Mouse (Mus musculus): ENCODE measurements around the gene Anxa4.

Anxa4 gene

DNA sequence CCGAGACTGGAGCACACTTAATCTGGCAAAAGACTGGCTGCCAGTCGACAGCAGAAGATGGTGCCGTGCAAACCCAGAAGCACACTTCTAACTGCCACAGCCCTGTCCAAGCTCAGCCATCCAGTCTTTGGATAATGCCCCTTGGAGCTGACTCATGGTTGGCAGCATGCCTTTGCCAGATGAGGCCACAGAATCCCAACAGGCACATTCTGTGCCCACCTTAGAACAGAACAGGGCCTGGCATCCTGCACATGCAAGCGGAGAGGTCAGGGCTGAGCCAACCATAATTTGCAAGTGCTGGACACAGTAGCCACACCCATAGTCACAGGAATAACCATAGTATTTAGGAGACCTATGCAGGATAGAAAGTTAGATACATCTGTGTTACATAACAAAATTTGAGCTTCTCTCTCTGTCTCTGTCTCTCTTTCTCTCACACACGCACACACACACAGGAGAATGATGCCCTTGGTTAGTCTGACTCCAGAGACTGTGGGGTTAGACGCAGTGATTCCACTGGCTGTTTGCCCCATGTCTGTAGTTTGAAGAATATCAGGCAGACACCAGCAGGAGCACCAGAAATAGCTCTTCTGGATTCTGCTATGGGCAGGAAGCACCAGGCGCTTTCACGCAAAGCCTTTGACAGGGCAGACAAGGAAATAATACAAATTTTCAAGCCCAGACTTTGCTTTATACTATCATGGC is 17.2 kb downstream of the Anxa4 start:
- Histone ChIP-seq H3K4me3 (replicated peaks; ENCODE audit: low read length) (no peak overlapping the region), H3K36me3 (ENCODE audit: insufficient read depth, low read length) (no peaks in the 10 kb centered on the region), H3K27me3 (ENCODE audit: insufficient read depth, low read length) (no peaks in the 10 kb centered on the region), H3K4me1 (replicated peaks; ENCODE audit: low read depth, low read length) (peaks cover 56% of the 10 kb centered on the region), H3K9me3 (ENCODE audit: low read length) (no peaks in the 10 kb centered on the region)
- TF ChIP-seq NANOG (IDR thresholded peaks at IDR 0.05; ENCODE audit: borderline replicate concordance, low read length) (no peak), POU5F1 (IDR thresholded peaks at IDR 0.05; ENCODE audit: borderline replicate concordance, low read length) (no peak), CTCF (conservative IDR thresholded peaks at IDR 0.05; ENCODE audit: low read length) (no peak)

DNA sequence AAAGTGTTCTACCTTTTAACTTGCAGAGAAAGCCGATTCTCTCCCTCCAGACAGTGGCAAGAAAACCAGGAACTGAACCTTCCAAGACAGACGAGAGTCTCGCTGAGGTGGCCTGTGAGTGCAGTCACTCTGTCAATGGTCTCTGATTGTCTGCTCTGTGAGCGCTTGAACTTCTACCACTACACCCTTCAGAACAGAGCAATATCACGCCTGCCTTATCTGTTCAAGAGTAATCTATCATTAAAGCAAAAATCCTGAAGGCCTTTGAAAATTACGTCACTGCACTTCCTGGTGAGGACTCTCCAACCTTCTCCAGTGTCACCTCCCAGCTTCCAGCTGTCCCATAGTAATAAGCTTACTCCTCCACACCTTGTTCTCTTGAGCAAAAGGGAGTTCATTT is 18.4 kb downstream of the Anxa4 start:
- no peaks in the 10 kb centered on the region for H3K27me3 ChIP-seq (ENCODE audit: insufficient read depth, low read length)
- H3K4me3 ChIP-seq (replicated peaks; ENCODE audit: low read length) = no peak overlapping the region
- H3K36me3 ChIP-seq (ENCODE audit: insufficient read depth, low read length) = no peaks in the 10 kb centered on the region
- TF ChIP-seq CTCF (conservative IDR thresholded peaks at IDR 0.05; ENCODE audit: low read length) = no peak
- no peak for TF ChIP-seq NANOG (IDR thresholded peaks at IDR 0.05; ENCODE audit: borderline replicate concordance, low read length)
- no peak for TF ChIP-seq POU5F1 (IDR thresholded peaks at IDR 0.05; ENCODE audit: borderline replicate concordance, low read length)
- peaks cover 53% of the 10 kb centered on the region for H3K4me1 ChIP-seq (replicated peaks; ENCODE audit: low read depth, low read length)
- no peaks in the 10 kb centered on the region for H3K9me3 ChIP-seq (ENCODE audit: low read length)

DNA sequence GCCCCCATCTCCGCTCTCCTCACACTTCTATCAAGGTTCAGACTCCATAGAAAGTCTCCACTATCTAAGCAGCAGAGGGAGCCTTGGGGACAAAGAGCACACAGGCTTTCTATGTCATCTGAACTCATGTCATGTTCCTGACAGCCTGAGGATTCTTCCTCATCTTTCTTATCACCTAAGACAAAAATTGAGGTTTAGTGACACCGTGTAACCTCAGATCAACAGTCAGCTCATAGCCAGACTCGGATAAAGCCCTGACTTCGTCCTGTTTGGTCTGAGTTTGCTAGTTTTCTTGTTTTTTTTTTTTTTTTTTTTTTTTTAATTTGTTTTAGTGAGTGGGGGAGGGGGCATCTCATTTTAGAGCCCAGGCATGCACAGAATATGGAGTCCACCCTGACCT is 19.6 kb downstream of the Anxa4 start:
- no peak for TF ChIP-seq NANOG (IDR thresholded peaks at IDR 0.05; ENCODE audit: borderline replicate concordance, low read length)
- TF ChIP-seq POU5F1 (IDR thresholded peaks at IDR 0.05; ENCODE audit: borderline replicate concordance, low read length) = no peak
- TF ChIP-seq CTCF (conservative IDR thresholded peaks at IDR 0.05; ENCODE audit: low read length) = no peak
- H3K27me3 ChIP-seq (ENCODE audit: insufficient read depth, low read length) = no peaks in the 10 kb centered on the region
- peaks cover 42% of the 10 kb centered on the region for H3K4me1 ChIP-seq (replicated peaks; ENCODE audit: low read depth, low read length)
- no peaks in the 10 kb centered on the region for H3K36me3 ChIP-seq (ENCODE audit: insufficient read depth, low read length)
- no peak overlapping the region for H3K4me3 ChIP-seq (replicated peaks; ENCODE audit: low read length)
- no peaks in the 10 kb centered on the region for H3K9me3 ChIP-seq (ENCODE audit: low read length)

DNA sequence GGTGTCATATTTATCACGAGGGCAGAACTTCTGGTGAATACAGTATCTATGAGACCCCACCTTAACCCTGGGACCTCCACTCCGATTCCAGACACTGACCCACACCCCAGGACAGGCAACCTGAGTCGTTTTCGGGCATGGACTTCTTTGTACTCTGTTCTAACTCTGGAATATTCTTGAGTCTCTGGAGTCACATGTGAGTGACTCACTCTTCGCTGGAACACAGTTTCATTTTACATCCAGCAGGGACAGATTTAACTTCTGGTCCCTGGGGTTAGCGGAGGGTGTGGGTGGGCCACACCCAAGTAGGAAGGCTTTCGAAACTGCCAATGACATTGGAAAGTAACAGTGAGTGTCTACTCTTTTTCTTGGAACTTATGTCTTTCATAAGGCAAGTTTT is 20.8 kb downstream of the Anxa4 start:
- H3K36me3 ChIP-seq (ENCODE audit: insufficient read depth, low read length) = no peaks in the 10 kb centered on the region
- H3K4me3 ChIP-seq (replicated peaks; ENCODE audit: low read length) = no peak overlapping the region
- peaks cover 32% of the 10 kb centered on the region for H3K4me1 ChIP-seq (replicated peaks; ENCODE audit: low read depth, low read length)
- no peaks in the 10 kb centered on the region for H3K9me3 ChIP-seq (ENCODE audit: low read length)
- TF ChIP-seq POU5F1 (IDR thresholded peaks at IDR 0.05; ENCODE audit: borderline replicate concordance, low read length) = no peak
- TF ChIP-seq NANOG (IDR thresholded peaks at IDR 0.05; ENCODE audit: borderline replicate concordance, low read length) = no peak
- TF ChIP-seq CTCF (conservative IDR thresholded peaks at IDR 0.05; ENCODE audit: low read length) = no peak
- H3K27me3 ChIP-seq (ENCODE audit: insufficient read depth, low read length) = no peaks in the 10 kb centered on the region

DNA sequence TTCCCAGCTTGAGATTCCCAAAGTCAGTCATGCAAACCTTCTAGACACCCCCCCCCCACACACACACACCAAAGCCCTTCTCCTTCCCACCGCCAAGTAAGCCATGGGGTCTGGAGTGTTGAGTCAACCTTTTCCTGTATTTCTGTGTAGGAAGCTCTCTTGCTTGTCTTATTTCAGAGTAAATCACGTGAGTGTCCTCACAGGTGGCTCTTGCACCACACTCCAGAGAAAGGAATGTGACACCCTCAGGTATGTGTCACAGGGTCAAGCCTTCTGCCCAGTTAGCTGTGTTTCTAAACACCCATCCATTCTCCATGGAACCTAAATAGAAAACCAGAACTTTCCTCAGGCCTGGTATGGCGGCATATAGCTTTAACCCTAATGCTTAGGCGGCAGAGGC is 24.4 kb downstream of the Anxa4 start:
- Histone ChIP-seq H3K4me1 (replicated peaks; ENCODE audit: low read depth, low read length) (peaks cover 27% of the 10 kb centered on the region), H3K9me3 (ENCODE audit: low read length) (no peaks in the 10 kb centered on the region), H3K36me3 (ENCODE audit: insufficient read depth, low read length) (no peaks in the 10 kb centered on the region), H3K27me3 (ENCODE audit: insufficient read depth, low read length) (no peaks in the 10 kb centered on the region), H3K4me3 (replicated peaks; ENCODE audit: low read length) (no peak overlapping the region)
- no peak for TF ChIP-seq POU5F1 (IDR thresholded peaks at IDR 0.05; ENCODE audit: borderline replicate concordance, low read length)
- no peak for TF ChIP-seq NANOG (IDR thresholded peaks at IDR 0.05; ENCODE audit: borderline replicate concordance, low read length)
- TF ChIP-seq CTCF (conservative IDR thresholded peaks at IDR 0.05; ENCODE audit: low read length) = no peak

DNA sequence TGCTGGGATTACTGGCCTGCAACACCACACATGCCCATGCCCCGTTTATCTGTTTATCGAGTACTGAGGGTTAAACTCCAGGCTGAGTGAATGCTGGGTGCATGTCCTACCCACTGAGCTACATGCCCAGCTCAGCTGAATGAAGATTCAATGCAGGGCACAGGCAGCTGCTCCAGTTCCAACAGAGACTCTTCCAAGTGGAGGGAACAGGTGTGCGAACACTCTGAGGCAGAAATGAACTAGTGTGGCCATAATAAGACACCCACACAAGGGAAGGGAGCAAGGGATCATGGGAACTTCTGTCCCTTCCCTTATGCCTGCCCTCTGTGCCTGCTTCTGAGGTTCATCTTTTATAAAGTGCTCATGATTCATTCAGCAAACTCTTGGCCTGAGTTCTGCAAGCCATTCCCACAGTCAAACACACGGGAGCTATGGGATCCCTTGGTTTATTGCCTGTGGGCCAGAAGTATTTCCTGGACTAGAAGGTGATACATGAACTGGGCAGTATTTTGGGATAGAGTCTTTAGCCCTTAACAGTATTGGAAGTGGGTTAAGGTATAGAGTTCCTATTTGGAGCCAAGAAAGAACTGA is 25.1 kb downstream of the Anxa4 start:
- Histone ChIP-seq H3K36me3 (ENCODE audit: insufficient read depth, low read length) (no peaks in the 10 kb centered on the region), H3K9me3 (ENCODE audit: low read length) (no peaks in the 10 kb centered on the region), H3K4me1 (replicated peaks; ENCODE audit: low read depth, low read length) (peaks cover 25% of the 10 kb centered on the region), H3K27me3 (ENCODE audit: insufficient read depth, low read length) (no peaks in the 10 kb centered on the region), H3K4me3 (replicated peaks; ENCODE audit: low read length) (no peak overlapping the region)
- TF ChIP-seq CTCF (conservative IDR thresholded peaks at IDR 0.05; ENCODE audit: low read length) (no peak), POU5F1 (IDR thresholded peaks at IDR 0.05; ENCODE audit: borderline replicate concordance, low read length) (no peak), NANOG (IDR thresholded peaks at IDR 0.05; ENCODE audit: borderline replicate concordance, low read length) (no peak)

DNA sequence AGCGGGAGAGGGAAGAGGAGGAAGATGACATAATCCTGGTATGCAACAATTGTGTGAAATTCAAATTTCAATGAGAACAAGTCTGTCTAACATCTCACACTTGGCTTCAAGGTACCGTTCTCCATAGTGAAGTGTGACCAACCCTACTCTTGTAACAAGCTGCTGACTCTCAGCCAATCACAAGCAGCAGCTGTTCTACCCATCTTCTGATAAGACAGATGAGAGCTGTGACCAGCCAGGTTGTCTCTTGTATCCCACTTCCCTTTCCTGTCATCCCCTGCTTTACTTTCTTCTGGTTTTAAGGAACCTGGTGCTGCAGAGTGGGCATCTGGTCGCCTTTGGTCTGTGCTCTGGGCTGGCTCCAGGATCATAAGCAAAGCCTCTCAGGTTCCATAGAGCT is 25.9 kb downstream of the Anxa4 start:
- peaks cover 17% of the 10 kb centered on the region for H3K4me1 ChIP-seq (replicated peaks; ENCODE audit: low read depth, low read length)
- no peaks in the 10 kb centered on the region for H3K36me3 ChIP-seq (ENCODE audit: insufficient read depth, low read length)
- H3K27me3 ChIP-seq (ENCODE audit: insufficient read depth, low read length) = no peaks in the 10 kb centered on the region
- no peak overlapping the region for H3K4me3 ChIP-seq (replicated peaks; ENCODE audit: low read length)
- TF ChIP-seq CTCF (conservative IDR thresholded peaks at IDR 0.05; ENCODE audit: low read length) (no peak), NANOG (IDR thresholded peaks at IDR 0.05; ENCODE audit: borderline replicate concordance, low read length) (no peak), POU5F1 (IDR thresholded peaks at IDR 0.05; ENCODE audit: borderline replicate concordance, low read length) (no peak)
- no peaks in the 10 kb centered on the region for H3K9me3 ChIP-seq (ENCODE audit: low read length)

DNA sequence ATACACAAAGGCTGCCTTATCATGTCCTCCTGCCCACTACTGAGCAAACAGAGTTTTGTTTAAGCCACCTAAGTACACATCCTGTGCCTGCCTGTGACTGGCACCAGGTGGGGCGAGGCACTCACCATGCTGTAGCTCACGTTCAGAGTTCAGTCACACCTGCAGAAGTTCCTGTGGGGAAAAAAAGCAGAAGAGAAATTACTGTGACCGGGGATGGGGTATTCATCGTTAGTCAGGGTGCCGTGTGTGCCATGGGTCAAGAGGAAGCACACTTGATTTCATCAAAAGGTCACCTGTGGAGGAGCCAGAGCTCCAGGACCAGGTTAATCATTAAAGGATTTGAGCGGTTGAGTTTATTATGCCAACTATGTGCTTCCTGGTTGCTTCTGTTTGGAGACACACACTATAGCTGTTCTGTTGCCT is 27.7 kb downstream of the Anxa4 start:
- Histone ChIP-seq H3K4me3 (replicated peaks; ENCODE audit: low read length) (no peak overlapping the region), H3K9me3 (ENCODE audit: low read length) (no peaks in the 10 kb centered on the region)
- no peak for TF ChIP-seq CTCF (conservative IDR thresholded peaks at IDR 0.05; ENCODE audit: low read length)
- no peak for TF ChIP-seq NANOG (IDR thresholded peaks at IDR 0.05; ENCODE audit: borderline replicate concordance, low read length)
- no peak for TF ChIP-seq POU5F1 (IDR thresholded peaks at IDR 0.05; ENCODE audit: borderline replicate concordance, low read length)

More for the DNA sequence above, 27.7 kb downstream of the Anxa4 start:
- Histone ChIP-seq H3K36me3 (ENCODE audit: insufficient read depth, low read length) (no peaks in the 10 kb centered on the region), H3K27me3 (ENCODE audit: insufficient read depth, low read length) (no peaks in the 10 kb centered on the region), H3K4me1 (replicated peaks; ENCODE audit: low read depth, low read length) (no peaks in the 10 kb centered on the region)
